Mouse (Mus musculus): Measurements from ENCODE around the gene Olfr314.
"Not testable (repeated sequence)": the region's sequence is repeated elsewhere in the genome, so short reads cannot be mapped to it uniquely, and the experiment has no call there.

Olfr314 gene

GRCm38 (mm10) chr11:58829764-58830163 lies 47.0 kb downstream of the Olfr314 start:
- no peak for DNase-seq (ENCODE audit: extremely low spot score, low spot score)

GRCm38 (mm10) chr11:58832541-58832940 lies 49.8 kb downstream of the Olfr314 start:
- DNase-seq (ENCODE audit: extremely low spot score, low spot score) = not testable (repeated sequence)
